Mouse (Mus musculus) CD4-positive naive resting alpha-beta T cell, adult 76 days (primary cell): Measurements from ENCODE around the gene Nkd1. TPM values are rescaled to one million over a fixed set of nuclear protein-coding genes. Genes with fewer than 3 reads are reported as not detected.

Experiments
- total RNA-seq: library from RNA; stranded (reverse); gene quantifications from one replicate; pipeline ENCODE4 v1.2.4, GENCODE M21; 2023

The Nkd1 gene
- not detected for total RNA-seq

GRCm38 (mm10) chr8:88520985-88521527 is at the start of gene Nkd1:
Gene Nkd1 (plus strand): TSS chr8:88521354.

DNA sequence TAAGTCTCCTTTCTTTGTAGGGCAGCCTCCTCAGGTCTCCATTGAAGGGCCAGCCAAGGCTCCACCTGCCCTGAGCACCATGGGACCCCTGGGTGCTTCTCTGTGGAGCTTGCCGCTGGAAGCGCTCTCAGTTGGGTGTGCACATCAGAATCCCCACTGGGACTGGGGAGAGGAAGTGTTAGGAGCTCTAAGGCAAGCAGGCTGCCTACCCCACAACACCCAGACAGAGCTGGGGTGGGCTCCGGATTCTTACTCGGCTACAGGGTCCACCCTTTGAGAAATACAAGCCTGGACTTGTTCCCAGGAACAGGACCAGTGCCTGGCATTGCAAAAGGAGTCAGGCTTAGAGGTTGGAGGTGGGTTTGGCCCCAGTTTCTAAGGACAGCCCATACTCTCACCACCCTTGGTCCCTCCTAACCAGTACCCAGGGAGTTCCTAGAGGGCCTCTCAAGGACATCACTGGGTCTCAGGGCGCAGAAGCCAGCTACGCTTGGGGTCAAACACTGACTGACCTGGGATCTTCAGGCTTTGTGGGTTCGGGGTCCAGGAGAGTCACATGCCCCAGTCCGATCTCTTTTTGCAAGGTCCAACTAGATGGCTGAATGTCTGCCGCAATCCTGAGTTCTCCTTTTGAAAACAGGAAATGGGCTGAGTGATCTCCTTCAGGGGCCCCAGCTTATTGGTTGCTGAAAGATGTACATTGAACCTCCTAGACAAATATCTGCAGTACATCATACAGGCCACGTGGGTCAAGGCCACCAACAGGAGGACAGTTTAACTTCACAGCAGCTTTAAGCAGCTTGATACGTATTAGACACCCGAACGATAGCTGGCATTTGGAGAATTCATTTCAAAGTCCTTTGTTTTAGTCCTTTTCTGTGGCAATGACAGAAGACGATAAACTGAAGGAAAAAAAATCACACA is 114.6 kb downstream of the Nkd1 start, which contains the start of gene Snx20:
Gene Snx20 (minus strand): TSS at position 655 of the 924 bp plus-strand sequence.

Other genes starting within 250 kb of the Nkd1 start
- gene Adcy7, start 249.0 kb upstream of the Nkd1 start, total RNA-seq, result 145 TPM
- gene Brd7, start 159.2 kb upstream of the Nkd1 start, total RNA-seq, result 59.6 TPM
- 64.6 TPM for gene Snx20, start 114.8 kb downstream of the Nkd1 start, total RNA-seq
- gene Nod2, start 126.0 kb downstream of the Nkd1 start, total RNA-seq, result 1.3 TPM
- 115 TPM for gene Cyld, start 175.7 kb downstream of the Nkd1 start, total RNA-seq